25 mouse cellular contexts compared by ENCODE assay signal in the genomic region with DNA sequence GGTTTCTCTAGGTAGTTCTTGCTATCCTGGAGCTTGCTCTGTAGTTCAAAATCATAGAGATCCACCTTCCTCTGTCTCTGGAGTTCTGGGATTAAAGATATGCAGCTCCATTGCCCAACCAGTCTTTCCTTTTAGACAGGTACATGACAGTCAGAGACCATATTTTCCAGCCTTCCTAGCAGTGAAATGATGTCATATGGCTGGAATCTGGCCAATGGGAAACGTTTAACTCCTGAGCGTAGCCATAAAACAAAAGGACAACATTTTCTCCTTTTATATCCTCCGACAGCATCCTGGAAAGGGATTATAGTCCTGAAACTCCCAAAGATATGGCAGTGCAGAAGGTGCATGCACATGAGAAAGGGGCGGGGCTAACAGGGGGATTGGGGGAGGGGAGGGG. TPM values are rescaled to one million over a fixed set of nuclear protein-coding genes. Genes with fewer than 3 reads are reported as not detected.
DNase-seq lines count a peak whose midpoint lies in the region; ATAC-seq and TF ChIP-seq lines count a peak whose summit lies in the region.
"Had no signal": no experiment of that assay in that cellular context is flagged by ENCODE, and none has a peak within 500 bp of the region (broad histone marks: within the 10 kb centered on the region; RNA-seq: fewer than 3 reads in every experiment).

No protein-coding gene starts in this region.

- H3K4me1 ChIP-seq in hindbrain, embryonic 13.5 days (replicated peaks), result peaks cover 15% of the 10 kb centered on the region; the same call in 1 of the 2 replicates
- H3K4me1 ChIP-seq in hindbrain, embryonic 16.5 days (ENCODE audit: control insufficient read depth, insufficient read depth, low read depth, low read length), result no peaks in the 10 kb centered on the region
- no peaks in the 10 kb centered on the region for H3K4me1 ChIP-seq in midbrain, embryonic 15.5 days
- H3K4me1 ChIP-seq in midbrain, postnatal 0 days (ENCODE audit: insufficient read depth, low read length), result no peaks in the 10 kb centered on the region
- H3K4me1 ChIP-seq in limb, embryonic 10.5 days, result peaks cover 50% of the 10 kb centered on the region
- H3K4me1 ChIP-seq: embryonic facial prominence, embryonic 12.5 days; embryonic facial prominence, embryonic 15.5 days; hindbrain, embryonic 12.5 days had no signal

- no peak for DNase-seq in midbrain, postnatal 0 days (ENCODE audit: low spot score)
- peak; percentile 22 for DNase-seq in NIH3T3 (ENCODE audit: low read depth)
- DNase-seq in limb, embryonic 10.5 days (ENCODE audit: low spot score), result no peak
- DNase-seq in embryo, embryonic 10 days (ENCODE audit: low spot score), result no peak
- DNase-seq: adrenal gland, adult 8-10 months; adrenal gland, postnatal 25 days; B cell, adult 2 months; cerebellum, adult 11-12 months; cerebellum, adult 8-10 months; cerebellum, postnatal 36 days; forebrain, postnatal 0 days; gastrocnemius, adult 2 months; gastrocnemius, postnatal 25 days had no signal

- no peaks in the 10 kb centered on the region for H3K27me3 ChIP-seq in hindbrain, embryonic 13.5 days
- H3K27me3 ChIP-seq in hindbrain, embryonic 16.5 days (replicated peaks; ENCODE audit: control insufficient read depth, insufficient read depth, low read length), result no peaks in the 10 kb centered on the region
- no peaks in the 10 kb centered on the region for H3K27me3 ChIP-seq in midbrain, embryonic 15.5 days (replicated peaks)
- no peaks in the 10 kb centered on the region for H3K27me3 ChIP-seq in midbrain, postnatal 0 days (ENCODE audit: insufficient read depth, low read length)
- no peaks in the 10 kb centered on the region for H3K27me3 ChIP-seq in limb, embryonic 10.5 days (ENCODE audit: low read depth, poor library complexity, severe bottlenecking)
- H3K27me3 ChIP-seq: embryonic facial prominence, embryonic 12.5 days; embryonic facial prominence, embryonic 15.5 days; hindbrain, embryonic 12.5 days had no signal

- H3K4me3 ChIP-seq in hindbrain, embryonic 13.5 days, result no peak overlapping the region
- H3K4me3 ChIP-seq in hindbrain, embryonic 16.5 days (ENCODE audit: low read length), result no peak overlapping the region
- no peak overlapping the region for H3K4me3 ChIP-seq in midbrain, embryonic 15.5 days
- no peak overlapping the region for H3K4me3 ChIP-seq in midbrain, postnatal 0 days (ENCODE audit: low read depth, low read length)
- no peak overlapping the region for H3K4me3 ChIP-seq in limb, embryonic 10.5 days
- H3K4me3 ChIP-seq: embryonic facial prominence, embryonic 12.5 days; embryonic facial prominence, embryonic 15.5 days; gastrocnemius, adult 2 months; hindbrain, embryonic 12.5 days had no signal

- H3K36me3 ChIP-seq in hindbrain, embryonic 13.5 days, result no peaks in the 10 kb centered on the region
- no peaks in the 10 kb centered on the region for H3K36me3 ChIP-seq in hindbrain, embryonic 16.5 days (ENCODE audit: control insufficient read depth, insufficient read depth, low read length)
- no peaks in the 10 kb centered on the region for H3K36me3 ChIP-seq in midbrain, embryonic 15.5 days (replicated peaks)
- H3K36me3 ChIP-seq in midbrain, postnatal 0 days (ENCODE audit: insufficient read depth, low read length), result no peaks in the 10 kb centered on the region
- H3K36me3 ChIP-seq in limb, embryonic 10.5 days, result no peaks in the 10 kb centered on the region
- H3K36me3 ChIP-seq: embryonic facial prominence, embryonic 12.5 days; embryonic facial prominence, embryonic 15.5 days; hindbrain, embryonic 12.5 days had no signal

- peak overlapping the region; percentile 62 for H3K27ac ChIP-seq in hindbrain, embryonic 13.5 days
- H3K27ac ChIP-seq in hindbrain, embryonic 16.5 days (ENCODE audit: low read depth, low read length), result no peak overlapping the region
- H3K27ac ChIP-seq in midbrain, embryonic 15.5 days, result peak overlapping the region; percentile 38; the same call in 1 of the 2 replicates
- H3K27ac ChIP-seq in midbrain, postnatal 0 days (ENCODE audit: low read depth, low read length), result no peak overlapping the region
- H3K27ac ChIP-seq in limb, embryonic 10.5 days, result peak overlapping the region; percentile 82; the same call in 1 of the 2 replicates
- H3K27ac ChIP-seq: embryonic facial prominence, embryonic 12.5 days; embryonic facial prominence, embryonic 15.5 days; gastrocnemius, adult 2 months; hindbrain, postnatal 0 days had no signal

- TF ChIP-seq CTCF in midbrain, postnatal 0 days (IDR thresholded peaks at IDR 0.05), result no peak

- WGBS in hindbrain, embryonic 13.5 days, result 74% methylated on average over 4 of the region's 4 CpGs
- WGBS in hindbrain, embryonic 16.5 days, result 58% methylated on average over 4 of the region's 4 CpGs
- WGBS in midbrain, embryonic 15.5 days, result 53% methylated on average over 4 of the region's 4 CpGs
- 68% methylated on average over 4 of the region's 4 CpGs for WGBS in midbrain, postnatal 0 days
- 86% methylated on average over 4 of the region's 4 CpGs for WGBS in limb, embryonic 10.5 days

- no peaks in the 10 kb centered on the region for H3K9me3 ChIP-seq in hindbrain, embryonic 13.5 days
- H3K9me3 ChIP-seq in hindbrain, embryonic 16.5 days (ENCODE audit: control insufficient read depth, low read length), result no peaks in the 10 kb centered on the region
- no peaks in the 10 kb centered on the region for H3K9me3 ChIP-seq in midbrain, embryonic 15.5 days
- no peaks in the 10 kb centered on the region for H3K9me3 ChIP-seq in midbrain, postnatal 0 days (ENCODE audit: low read length)
- no peaks in the 10 kb centered on the region for H3K9me3 ChIP-seq in limb, embryonic 10.5 days (replicated peaks)
- H3K9me3 ChIP-seq: embryonic facial prominence, embryonic 12.5 days; embryonic facial prominence, embryonic 15.5 days; hindbrain, embryonic 12.5 days had no signal

- H3K9ac ChIP-seq in hindbrain, embryonic 13.5 days, result no peak overlapping the region
- no peak overlapping the region for H3K9ac ChIP-seq in hindbrain, embryonic 16.5 days (ENCODE audit: low read depth, low read length)
- H3K9ac ChIP-seq in midbrain, embryonic 15.5 days, result no peak overlapping the region
- no peak overlapping the region for H3K9ac ChIP-seq in midbrain, postnatal 0 days (replicated peaks; ENCODE audit: low read length, poor library complexity, severe bottlenecking)
- H3K9ac ChIP-seq: embryonic facial prominence, embryonic 12.5 days; embryonic facial prominence, embryonic 15.5 days; forebrain, postnatal 0 days; hindbrain, embryonic 12.5 days had no signal

- no peak for ATAC-seq in hindbrain, embryonic 13.5 days (ENCODE audit: low FRiP score)
- ATAC-seq in hindbrain, embryonic 16.5 days, result no peak
- no peak for ATAC-seq in midbrain, embryonic 15.5 days (replicated peaks)
- no peak for ATAC-seq in midbrain, postnatal 0 days (ENCODE audit: low FRiP score)
- ATAC-seq in CD4-positive, CD25-positive, alpha-beta regulatory T cell, adult 4 months, result no peak
- ATAC-seq: activated CD4-positive, CD25-positive, alpha-beta regulatory T cell, adult 4 months; forebrain, embryonic 14.5 days; forebrain, postnatal 0 days; hindbrain, postnatal 0 days; inflammation-experienced regulatory T-cells, adult 6 months had no signal

- no peak overlapping the region for H3K4me2 ChIP-seq in hindbrain, embryonic 13.5 days
- H3K4me2 ChIP-seq in hindbrain, embryonic 16.5 days (ENCODE audit: low read length), result no peak overlapping the region
- no peak overlapping the region for H3K4me2 ChIP-seq in midbrain, embryonic 15.5 days
- no peak overlapping the region for H3K4me2 ChIP-seq in midbrain, postnatal 0 days (ENCODE audit: low read depth, low read length, poor library complexity, severe bottlenecking)
- H3K4me2 ChIP-seq: embryonic facial prominence, embryonic 12.5 days; embryonic facial prominence, embryonic 15.5 days; heart, embryonic 11.5 days; hindbrain, embryonic 12.5 days had no signal

RNA-seq across cellular contexts. Expression of a gene that starts 42.3 kb away (rescaled TPM):
- polyA plus RNA-seq in hindbrain, embryonic 13.5 days (2015; fragmentation: Nextera tagmentation; extraction: Ambion mirVana), result 12.7 and 13.2 TPM in 2 replicates
- 9.6 and 12.4 TPM in 2 replicates for polyA plus RNA-seq in hindbrain, embryonic 16.5 days (2015; fragmentation: Nextera tagmentation; extraction: Ambion mirVana)
- polyA plus RNA-seq in midbrain, embryonic 15.5 days (2015; fragmentation: Nextera tagmentation; extraction: Ambion mirVana), result 13.9 TPM in 2 replicates
- 18.6 and 20.2 TPM in 2 replicates for total RNA-seq in midbrain, postnatal 0 days (2014; rRNA removed)
- 8.3 and 8.6 TPM in 2 replicates for polyA plus RNA-seq in midbrain, postnatal 0 days (2015; fragmentation: Nextera tagmentation; extraction: Ambion mirVana)
- 13.8 and 15.1 TPM in 2 replicates for polyA plus RNA-seq in limb, embryonic 10.5 days (2016; fragmentation: Nextera tagmentation; extraction: Ambion mirVana)
- 10 to 100 TPM; 10.7 to 13.2 TPM for polyA plus RNA-seq in CD4-positive, CD25-positive, alpha-beta regulatory T cell, adult 4 months (2017; shearing (Covaris generic))

RNA-seq across cellular contexts. Expression of a gene that starts 42.4 kb away (rescaled TPM):
- 14.7 and 15.6 TPM in 2 replicates for polyA plus RNA-seq in hindbrain, embryonic 13.5 days (2015; fragmentation: Nextera tagmentation; extraction: Ambion mirVana)
- polyA plus RNA-seq in hindbrain, embryonic 16.5 days (2015; fragmentation: Nextera tagmentation; extraction: Ambion mirVana), result 12.4 and 13.2 TPM in 2 replicates
- 12.8 and 13.2 TPM in 2 replicates for polyA plus RNA-seq in midbrain, embryonic 15.5 days (2015; fragmentation: Nextera tagmentation; extraction: Ambion mirVana)
- total RNA-seq in midbrain, postnatal 0 days (2014; rRNA removed), result 10.4 and 10.6 TPM in 2 replicates
- polyA plus RNA-seq in midbrain, postnatal 0 days (2015; fragmentation: Nextera tagmentation; extraction: Ambion mirVana), result 12.8 and 14.3 TPM in 2 replicates
- polyA plus RNA-seq in limb, embryonic 10.5 days (2016; fragmentation: Nextera tagmentation; extraction: Ambion mirVana), result 21.8 and 22.3 TPM in 2 replicates
- 1 to 10 TPM; 6.6 to 8.6 TPM for polyA plus RNA-seq in CD4-positive, CD25-positive, alpha-beta regulatory T cell, adult 4 months (2017; shearing (Covaris generic))

RNA-seq across cellular contexts. Expression of a gene that starts 57.6 kb away (rescaled TPM):
- 38.9 and 43.3 TPM in 2 replicates for polyA plus RNA-seq in hindbrain, embryonic 13.5 days (2015; fragmentation: Nextera tagmentation; extraction: Ambion mirVana)
- polyA plus RNA-seq in hindbrain, embryonic 16.5 days (2015; fragmentation: Nextera tagmentation; extraction: Ambion mirVana), result 33.2 and 34.1 TPM in 2 replicates
- polyA plus RNA-seq in midbrain, embryonic 15.5 days (2015; fragmentation: Nextera tagmentation; extraction: Ambion mirVana), result 34.4 and 35.0 TPM in 2 replicates
- total RNA-seq in midbrain, postnatal 0 days (2014; rRNA removed), result 22.7 and 23.4 TPM in 2 replicates
- polyA plus RNA-seq in midbrain, postnatal 0 days (2015; fragmentation: Nextera tagmentation; extraction: Ambion mirVana), result 38.4 and 42.6 TPM in 2 replicates
- polyA plus RNA-seq in limb, embryonic 10.5 days (2016; fragmentation: Nextera tagmentation; extraction: Ambion mirVana), result 60.1 and 67.9 TPM in 2 replicates
- 10 to 100 TPM; 40.8 to 42.2 TPM for polyA plus RNA-seq in CD4-positive, CD25-positive, alpha-beta regulatory T cell, adult 4 months (2017; shearing (Covaris generic))

Comparison
In these comparisons a context has a peak if more than half of its experiments do, and no peak if none do; other contexts are left out.
1. H3K27ac ChIP-seq: peak in hindbrain, embryonic 13.5 days (single experiment), midbrain, embryonic 15.5 days (single experiment) and limb, embryonic 10.5 days (single experiment); none in hindbrain, embryonic 16.5 days (single experiment) and midbrain, postnatal 0 days (single experiment).